Mouse (Mus musculus) bone marrow, adult 2 months (tissue): ENCODE results near the gene Rb1. TPM values are rescaled to one million over a fixed set of nuclear protein-coding genes. Genes with fewer than 3 reads are reported as not detected.
A peak's percentile ranks its signal among the peaks of the same experiment; 100 is the strongest.

Experiments used
- H3K27ac ChIP-seq: fragments of 200-500 bp; 2 replicates; pipeline ENCODE4 v1.5.1; 2012; ENCODE audit warnings: low read depth, mild to moderate bottlenecking, control low read depth, inconsistent platforms, low read length; ENCODE audit not compliant: control insufficient read depth, poor library complexity, insufficient read depth
- H3K4me1 ChIP-seq: fragments of 200-500 bp; 2 replicates; pipeline ENCODE4 v1.6.1; 2011; ENCODE audit warnings: low read length; ENCODE audit not compliant: control insufficient read depth, insufficient read depth
- H3K4me3 ChIP-seq: fragments of 200-500 bp; replicated peaks from 2 replicates; pipeline ENCODE3; 2011; ENCODE audit warnings: mild to moderate bottlenecking, low read depth, low read length, control low read depth; ENCODE audit not compliant: control insufficient read depth
- CTCF ChIP-seq: fragments of 200-500 bp; IDR thresholded peaks from 2 replicates; pipeline ENCODE4 v1.5.1; 2011; ENCODE audit warnings: low read length, control low read depth; ENCODE audit not compliant: control insufficient read depth, insufficient read depth
- POLR2A ChIP-seq: fragments of 200-500 bp; IDR thresholded peaks from 2 replicates; pipeline ENCODE4 v1.6.1; 2011; ENCODE audit warnings: low read depth, mild to moderate bottlenecking, control low read depth, low read length, borderline replicate concordance; ENCODE audit not compliant: control insufficient read depth
- WGBS: fragments of 180-500 bp; shearing (Covaris S2); methylation state at CpG from one replicate; pipeline ENCODE4 v1.1.7; 2018; 5-methylcytosine and 5-hydroxymethylcytosine counted together
- polyA plus RNA-seq: library from polyadenylated mRNA; stranded (reverse); fragments of >200 nt; gene quantifications from 2 replicates; pipeline ENCODE4 v1.2.4, GENCODE M21; 2011; ENCODE audit warnings: low replicate concordance; ENCODE audit not compliant: missing spikeins, insufficient read depth, insufficient read length

Gene Rb1
- polyA plus RNA-seq, 1 experiment = 21.3 TPM

DNA sequence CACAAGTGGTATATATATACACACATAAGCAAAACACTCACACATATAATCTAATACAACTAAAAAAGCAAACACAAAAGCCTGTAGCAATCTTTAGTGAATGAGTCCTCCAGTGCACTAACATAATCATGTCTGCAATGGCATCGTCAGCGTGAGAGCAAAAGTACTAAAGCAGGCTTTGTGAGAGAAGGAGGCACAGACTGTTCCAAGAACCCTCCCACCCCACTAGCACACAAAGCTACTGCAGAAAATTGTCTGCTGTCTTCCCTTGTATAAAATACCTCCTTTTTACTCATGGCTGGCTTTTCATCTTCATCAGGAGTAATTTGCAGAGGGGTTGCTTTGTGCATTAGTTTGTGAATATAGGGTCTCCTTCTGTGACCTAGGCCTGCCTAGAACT is 73.3 kb downstream of the Rb1 start:
- Histone ChIP-seq H3K4me1 (no peaks in the 10 kb centered on the region), H3K27ac (no peak overlapping the region), H3K4me3 (no peak overlapping the region)
- TF ChIP-seq POLR2A (no peak), CTCF (no peak)
- 93% methylated on average over 2 of the region's 2 CpGs for WGBS

DNA sequence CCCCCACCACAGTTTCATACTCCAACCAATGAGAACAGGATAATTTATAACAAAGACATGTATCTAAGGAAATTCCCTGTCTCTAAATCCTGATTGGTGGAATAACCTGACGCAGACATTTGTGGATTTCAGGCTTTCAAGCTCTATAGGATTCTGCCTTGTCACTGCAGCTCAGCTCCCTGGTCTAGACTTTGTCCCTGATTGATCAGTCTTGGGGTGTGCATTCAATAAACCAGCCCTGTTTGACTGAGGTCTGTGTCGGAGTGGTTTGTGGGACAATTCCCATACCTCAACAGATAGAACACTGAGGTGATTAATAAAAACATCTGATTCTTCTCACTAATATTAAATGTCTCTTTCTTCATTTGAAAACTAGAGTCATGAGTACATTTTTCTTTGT is 75.6 kb downstream of the Rb1 start:
- no peak overlapping the region for H3K4me3 ChIP-seq
- no peak overlapping the region for H3K27ac ChIP-seq
- H3K4me1 ChIP-seq = no peaks in the 10 kb centered on the region
- TF ChIP-seq CTCF = no peak
- no peak for TF ChIP-seq POLR2A
- WGBS = 99% methylated on average over 2 of the region's 2 CpGs

DNA sequence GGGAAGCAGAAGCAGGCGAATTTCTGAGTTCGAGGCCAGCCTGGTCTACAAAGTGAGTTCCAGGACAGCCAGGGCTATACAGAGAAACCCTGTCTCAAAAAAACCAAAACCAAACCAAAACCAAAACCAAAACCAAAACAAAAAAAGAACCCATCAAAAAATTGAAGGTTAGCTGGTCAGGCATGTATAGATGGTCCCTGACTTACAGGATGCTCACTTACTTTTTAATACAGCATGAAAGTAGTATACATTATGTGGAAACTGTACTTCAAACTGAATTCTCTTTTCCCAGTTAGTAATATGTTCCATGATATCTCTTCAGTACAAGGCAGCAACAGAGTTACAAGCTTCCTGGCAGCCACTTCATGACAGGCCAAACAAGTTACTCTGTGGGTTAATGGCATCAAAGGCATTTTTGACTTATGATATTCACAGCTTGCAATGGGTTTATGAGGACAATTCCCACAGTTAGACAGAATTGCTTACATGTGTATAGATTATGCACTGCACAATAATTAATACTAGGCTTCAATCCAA is 81.5 kb downstream of the Rb1 start:
- Histone ChIP-seq H3K4me1 (no peaks in the 10 kb centered on the region; the same call in 1 of the 2 replicates), H3K27ac (no peak overlapping the region), H3K4me3 (no peak overlapping the region)
- 88% methylated on average over 2 of the region's 2 CpGs for whole genome bisulfite sequencing
- TF ChIP-seq POLR2A (no peak), CTCF (no peak)

DNA sequence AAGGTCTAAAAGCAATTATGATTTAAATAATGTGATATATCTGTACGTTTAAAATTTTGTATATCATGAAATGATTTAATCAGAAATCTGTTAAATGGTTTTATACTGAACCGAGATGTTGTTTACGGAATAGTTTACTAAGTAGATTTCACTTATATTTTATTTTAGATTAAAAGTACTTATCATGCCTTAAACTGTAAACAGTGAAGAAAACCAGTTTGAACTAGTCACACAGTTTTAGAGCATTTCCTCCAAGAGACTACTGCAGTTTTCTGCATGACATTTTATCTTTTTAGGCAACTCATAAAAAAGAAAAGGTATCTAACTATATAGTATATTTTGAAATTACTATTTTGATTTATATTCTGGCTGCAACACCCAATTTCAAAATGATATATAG is 85.8 kb downstream of the Rb1 start:
- TF ChIP-seq POLR2A (no peak), CTCF (no peak)
- H3K27ac ChIP-seq = no peak overlapping the region
- no peaks in the 10 kb centered on the region; the same call in 1 of the 2 replicates for H3K4me1 ChIP-seq
- 22% methylated on average over 3 of the region's 3 CpGs for WGBS
- no peak overlapping the region for H3K4me3 ChIP-seq

DNA sequence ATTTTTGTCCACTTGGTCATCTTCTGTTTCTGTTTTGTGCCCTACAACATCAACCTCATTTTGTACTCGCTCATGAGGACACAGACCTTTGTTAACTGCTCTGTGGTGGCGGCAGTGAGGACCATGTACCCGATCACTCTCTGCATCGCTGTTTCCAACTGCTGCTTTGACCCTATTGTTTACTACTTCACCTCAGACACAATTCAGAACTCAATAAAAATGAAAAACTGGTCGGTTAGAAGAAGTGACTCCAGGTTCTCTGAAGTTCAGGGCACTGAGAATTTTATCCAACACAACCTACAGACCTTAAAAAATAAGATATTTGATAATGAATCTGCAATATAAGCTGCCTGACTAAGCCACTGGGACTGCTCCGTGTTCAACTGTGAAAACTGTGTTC is 86.3 kb downstream of the Rb1 start:
- Histone ChIP-seq H3K27ac (peak overlapping the region; percentile 13; the same call in 1 of the 2 replicates), H3K4me3 (peak overlapping the region; percentile 70), H3K4me1 (no peaks in the 10 kb centered on the region; the same call in 1 of the 2 replicates)
- WGBS = 0% methylated on average over 6 of the region's 6 CpGs
- no peak for TF ChIP-seq POLR2A
- no peak for TF ChIP-seq CTCF

DNA sequence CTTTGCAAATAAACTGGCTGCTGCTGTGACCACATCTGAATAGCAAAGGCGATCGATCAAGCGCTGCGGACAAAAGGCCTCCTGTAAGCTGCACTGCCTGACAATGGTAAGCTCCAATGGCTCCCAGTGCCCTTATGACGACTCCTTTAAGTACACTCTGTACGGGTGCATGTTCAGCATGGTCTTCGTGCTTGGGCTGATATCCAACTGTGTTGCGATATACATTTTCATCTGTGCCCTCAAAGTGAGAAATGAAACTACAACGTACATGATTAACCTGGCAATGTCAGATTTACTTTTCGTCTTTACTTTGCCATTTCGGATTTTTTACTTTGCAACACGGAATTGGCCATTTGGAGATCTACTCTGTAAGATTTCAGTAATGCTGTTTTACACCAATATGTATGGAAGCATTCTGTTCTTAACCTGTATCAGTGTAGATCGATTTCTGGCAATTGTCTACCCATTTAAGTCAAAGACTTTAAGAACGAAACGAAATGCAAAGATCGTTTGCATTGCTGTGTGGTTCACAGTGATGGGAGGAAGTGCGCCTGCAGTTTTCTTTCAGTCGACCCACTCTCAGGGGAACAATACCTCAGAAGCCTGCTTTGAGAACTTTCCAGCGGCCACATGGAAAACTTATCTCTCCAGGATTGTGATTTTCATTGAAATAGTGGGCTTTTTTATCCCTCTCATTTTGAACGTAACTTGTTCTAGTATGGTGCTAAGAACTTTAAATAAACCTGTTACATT is 86.9 kb downstream of the Rb1 start:
- H3K4me1 ChIP-seq = no peaks in the 10 kb centered on the region; the same call in 1 of the 2 replicates
- WGBS = under 1% methylated on average over 20 of the region's 20 CpGs
- TF ChIP-seq POLR2A (no peak), CTCF (no peak)
- H3K4me3 ChIP-seq = peak overlapping the region; percentile 70
- H3K27ac ChIP-seq = peak overlapping the region; percentile 62

DNA sequence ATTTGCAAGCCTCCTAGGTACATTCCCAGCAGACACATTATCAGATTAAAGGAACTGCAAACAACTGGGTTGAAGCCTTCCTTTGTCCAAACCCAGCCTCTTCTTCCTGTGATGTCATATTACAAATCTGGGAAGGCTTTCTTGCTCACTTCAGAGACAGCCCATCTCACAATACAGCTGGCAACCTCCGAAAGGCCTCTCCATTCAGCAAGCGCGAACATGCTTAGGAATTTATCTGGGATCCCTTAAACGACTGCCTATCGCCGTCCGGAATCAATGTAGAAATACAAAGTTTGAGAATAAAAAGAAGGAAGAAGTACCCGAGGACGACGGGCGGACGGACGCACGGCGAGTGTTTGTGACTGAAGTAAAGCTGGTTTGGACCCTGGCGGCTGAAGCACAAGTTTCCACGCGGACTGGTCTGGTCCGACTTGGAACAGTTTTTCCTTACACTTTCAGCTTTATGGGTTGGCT is 87.7 kb downstream of the Rb1 start, which contains the start of gene Lpar6:
Gene Lpar6, plus strand, starts transcription at position 48 of the 474 bp plus-strand sequence.
- under 1% methylated on average over 19 of the region's 19 CpGs for WGBS
- H3K4me3 ChIP-seq = peak within 1 kb of the TSS; percentile 81
- peak within 1 kb of the TSS; percentile 85 for H3K27ac ChIP-seq
- TF ChIP-seq POLR2A (no peak), CTCF (no peak)
- H3K4me1 ChIP-seq = no peaks in the 10 kb centered on the region; the same call in 1 of the 2 replicates

DNA sequence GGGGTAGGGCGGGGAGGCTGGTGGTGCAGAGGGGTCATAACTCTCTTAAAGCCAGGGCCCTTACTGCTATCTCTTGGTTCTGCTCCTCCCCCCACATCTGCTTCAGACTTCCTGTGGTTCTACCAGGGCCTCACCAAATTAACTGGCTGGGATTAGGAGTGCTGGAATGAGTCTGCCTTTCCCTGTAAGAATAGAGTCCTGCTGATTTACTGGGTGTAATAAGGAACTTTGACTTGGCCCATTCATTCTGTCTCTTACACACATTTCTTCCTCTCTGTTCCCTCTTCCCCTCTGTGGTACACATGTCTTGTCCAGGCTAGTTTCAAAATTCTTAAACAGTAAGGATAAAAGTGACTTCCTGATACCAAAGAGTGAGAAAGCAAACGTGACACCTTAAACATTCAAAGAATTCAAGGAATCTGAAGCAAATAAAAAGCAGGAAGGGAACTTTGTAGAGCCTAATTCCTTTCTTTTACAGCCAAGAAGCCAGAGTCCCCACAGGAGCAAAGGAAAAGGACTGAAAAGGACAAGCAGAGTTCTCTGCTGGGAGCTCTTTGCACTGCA is 91.1 kb downstream of the Rb1 start:
- 36% methylated on average over 2 of the region's 2 CpGs for WGBS
- H3K27ac ChIP-seq = no peak overlapping the region
- no peak overlapping the region for H3K4me3 ChIP-seq
- TF ChIP-seq CTCF (no peak), POLR2A (no peak)
- no peaks in the 10 kb centered on the region; the same call in 1 of the 2 replicates for H3K4me1 ChIP-seq
